Mouse (Mus musculus) liver, embryonic 11.5 days (tissue): ENCODE results near the gene Snx17. TPM values are rescaled to one million over a fixed set of nuclear protein-coding genes. Genes with fewer than 3 reads are reported as not detected.
A peak's percentile ranks its signal among the peaks of the same experiment; 100 is the strongest.

Source experiments
- ATAC-seq: fragments of 200-750 bp; cut with Nextera tagmentation; replicated peaks from 2 replicates; pipeline ENCODE4 v1.8.0; 2017; ENCODE audit warnings: moderate number of reproducible peaks, mild to moderate bottlenecking, moderate TSS enrichment, moderate library complexity; ENCODE audit not compliant: low FRiP score
- DNase-seq: peaks from one replicate; pipeline ENCODE4 v3.0.0-alpha.2; 2017; ENCODE audit warnings: low spot score
- H3K27ac ChIP-seq: fragments of 300-500 bp; sonication (generic); 2 replicates; pipeline ENCODE4 v1.5.1; 2014; ENCODE audit warnings: mild to moderate bottlenecking, low read depth, low read length, control low read depth
- H3K27me3 ChIP-seq: fragments of 300-500 bp; sonication (generic); replicated peaks from 2 replicates; pipeline ENCODE4 v1.6.1; 2014; ENCODE audit warnings: low read length, mixed read lengths; ENCODE audit not compliant: control insufficient read depth, insufficient read depth
- H3K36me3 ChIP-seq: fragments of 300-500 bp; sonication (generic); 2 replicates; pipeline ENCODE4 v1.6.1; 2014; ENCODE audit warnings: mild to moderate bottlenecking, low read length, moderate library complexity, mixed read lengths; ENCODE audit not compliant: control insufficient read depth, insufficient read depth
- H3K4me1 ChIP-seq: fragments of 300-500 bp; sonication (generic); replicated peaks from 2 replicates; pipeline ENCODE4 v1.6.1; 2014; ENCODE audit warnings: low read length, mixed read lengths; ENCODE audit not compliant: control insufficient read depth, insufficient read depth
- H3K4me2 ChIP-seq: fragments of 300-500 bp; sonication (generic); 2 replicates; pipeline ENCODE4 v1.6.1; 2014; ENCODE audit warnings: mild to moderate bottlenecking, control low read depth, moderate library complexity
- H3K4me3 ChIP-seq: fragments of 300-500 bp; sonication (generic); 2 replicates; pipeline ENCODE4 v1.5.1; 2014; ENCODE audit warnings: low read depth, low read length, control low read depth
- H3K9ac ChIP-seq: fragments of 300-500 bp; sonication (generic); 2 replicates; pipeline ENCODE4 v1.6.1; 2014; ENCODE audit warnings: low read depth, low read length, control low read depth
- H3K9me3 ChIP-seq: fragments of 300-500 bp; sonication (generic); 2 replicates; pipeline ENCODE4 v1.6.1; 2016; ENCODE audit warnings: low read length, inconsistent platforms, mixed read lengths; ENCODE audit not compliant: control insufficient read depth
- WGBS: fragments of 180-500 bp; shearing (Covaris S2); extraction: QIAGEN DNeasy Blood & Tissue Kit; methylation state at CpG from one replicate; pipeline ENCODE4 v1.1.7; 2014; 5-methylcytosine and 5-hydroxymethylcytosine counted together
- polyA plus RNA-seq: library from polyadenylated mRNA; unstranded; fragments of >200 nt; fragmentation: Nextera tagmentation; extraction: Ambion mirVana; gene quantifications from 2 replicates; pipeline ENCODE4 v1.2.1, GENCODE M21; 2014

The Snx17 gene
- polyA plus RNA-seq, 1 experiment from 2014 or later, result 87.6 TPM

GRCm38 (mm10) chr5:31179301-31179765, 13.7 kb upstream of the Snx17 start:
- DNase-seq, result no peak
- under 1% methylated on average over 25 of the region's 25 CpGs for WGBS
- Histone ChIP-seq H3K4me2 (peak overlapping the region; percentile 91), H3K4me1 (peaks cover 6% of the 10 kb centered on the region; the same call in 1 of the 2 replicates), H3K27me3 (no peaks in the 10 kb centered on the region), H3K9me3 (no peaks in the 10 kb centered on the region), H3K36me3 (no peaks in the 10 kb centered on the region; the same call in 1 of the 2 replicates), H3K4me3 (peak overlapping the region; percentile 96), H3K9ac (peak overlapping the region; percentile 95), H3K27ac (peak overlapping the region; percentile 99)
- peak; percentile 67 for ATAC-seq

GRCm38 (mm10) chr5:31179766-31180630, 13.0 kb upstream of the Snx17 start, which contains the start of the genes Gm29609 and Gtf3c2:
Gm29609 (minus strand) TSS chr5:31179911.
Gtf3c2 (minus strand) TSS chr5:31180144.
- H3K4me2 ChIP-seq, result peak within 1 kb of the TSS; percentile 91
- peak; percentile 97 for DNase-seq
- H3K9me3 ChIP-seq, result no peaks in the 10 kb centered on the region
- ATAC-seq, result peak; percentile 90
- H3K9ac ChIP-seq, result peak within 1 kb of the TSS; percentile 95
- H3K27me3 ChIP-seq, result no peaks in the 10 kb centered on the region
- no peaks in the 10 kb centered on the region for H3K36me3 ChIP-seq
- H3K4me3 ChIP-seq, result peak within 1 kb of the TSS; percentile 96
- H3K27ac ChIP-seq, result peak within 1 kb of the TSS; percentile 99
- H3K4me1 ChIP-seq, result peaks cover 6% of the 10 kb centered on the region; the same call in 1 of the 2 replicates
- WGBS, result under 1% methylated on average over 59 of the region's 59 CpGs

DNA sequence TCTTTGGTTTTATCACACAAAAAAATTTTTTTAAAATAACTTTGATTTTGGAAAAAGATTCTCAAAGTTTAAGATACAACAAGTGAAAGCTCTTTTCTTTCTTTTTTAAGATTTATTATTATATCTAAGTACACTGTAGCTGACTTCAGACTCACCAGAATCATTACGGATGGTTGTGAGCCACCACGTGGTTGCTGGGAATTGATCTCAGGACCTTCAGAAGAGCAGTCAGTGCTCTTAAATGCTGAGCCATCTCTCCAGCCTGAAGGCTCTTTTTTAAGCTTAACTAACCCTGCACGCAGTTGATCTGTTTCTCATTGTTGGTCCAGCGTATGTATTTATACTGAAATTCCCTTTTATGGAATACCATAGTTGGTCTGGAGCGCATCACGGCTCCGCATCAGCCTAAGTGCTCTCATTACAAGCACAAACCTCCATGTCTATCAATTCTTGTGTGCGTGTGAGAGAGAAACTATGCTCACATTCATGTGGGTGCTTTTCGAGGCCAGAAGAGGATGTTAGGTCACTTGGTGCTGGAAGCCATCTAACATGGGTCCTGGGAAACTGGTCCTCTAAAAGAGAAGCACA, 11.8 kb upstream of the Snx17 start:
- WGBS, result 92% methylated on average over 9 of the region's 9 CpGs
- Histone ChIP-seq H3K4me2 (peak overlapping the region; percentile 91), H3K36me3 (no peaks in the 10 kb centered on the region), H3K27me3 (no peaks in the 10 kb centered on the region), H3K9me3 (no peaks in the 10 kb centered on the region), H3K4me1 (peaks cover 6% of the 10 kb centered on the region; the same call in 1 of the 2 replicates), H3K27ac (no peak overlapping the region), H3K9ac (no peak overlapping the region), H3K4me3 (no peak overlapping the region)
- no peak for ATAC-seq
- no peak for DNase-seq

- H3K27me3 ChIP-seq, result no peaks in the 10 kb centered on the region
- H3K9me3 ChIP-seq, result no peaks in the 10 kb centered on the region
- ATAC-seq (peak; percentile 66), DNase-seq (no peak)
- no peak overlapping the region for H3K4me2 ChIP-seq
- H3K4me3 ChIP-seq, result no peak overlapping the region
- H3K9ac ChIP-seq, result no peak overlapping the region
- peaks cover 6% of the 10 kb centered on the region; the same call in 1 of the 2 replicates for H3K4me1 ChIP-seq
- peak overlapping the region; percentile 41; the same call in 1 of the 2 replicates for H3K27ac ChIP-seq
- 34% methylated on average over 4 of the region's 4 CpGs for WGBS
- peaks cover 16% of the 10 kb centered on the region for H3K36me3 ChIP-seq
These were observed 9.3 kb upstream of the Snx17 start for GRCm38 (mm10) chr5:31183678-31184077.

- no peak for ATAC-seq
- Histone ChIP-seq H3K27me3 (no peaks in the 10 kb centered on the region), H3K4me3 (no peak overlapping the region), H3K27ac (no peak overlapping the region), H3K9ac (no peak overlapping the region), H3K36me3 (peaks cover 36% of the 10 kb centered on the region), H3K4me1 (peaks cover 3% of the 10 kb centered on the region), H3K4me2 (no peak overlapping the region), H3K9me3 (no peaks in the 10 kb centered on the region)
- DNase-seq, result no peak
- WGBS, result 78% methylated on average over 4 of the region's 4 CpGs
These were observed 4.7 kb upstream of the Snx17 start for GRCm38 (mm10) chr5:31188223-31188840.

GRCm38 (mm10) chr5:31190201-31190600, 2.8 kb upstream of the Snx17 start:
- whole genome bisulfite sequencing, result 92% methylated on average over 9 of the region's 9 CpGs
- DNase-seq (no peak), ATAC-seq (no peak)
- no peaks in the 10 kb centered on the region for H3K27me3 ChIP-seq
- peaks cover 13% of the 10 kb centered on the region for H3K4me1 ChIP-seq
- H3K9ac ChIP-seq, result no peak overlapping the region
- no peak overlapping the region for H3K4me2 ChIP-seq
- peaks cover 41% of the 10 kb centered on the region for H3K36me3 ChIP-seq
- no peaks in the 10 kb centered on the region for H3K9me3 ChIP-seq
- H3K4me3 ChIP-seq, result no peak overlapping the region
- no peak overlapping the region for H3K27ac ChIP-seq

DNA sequence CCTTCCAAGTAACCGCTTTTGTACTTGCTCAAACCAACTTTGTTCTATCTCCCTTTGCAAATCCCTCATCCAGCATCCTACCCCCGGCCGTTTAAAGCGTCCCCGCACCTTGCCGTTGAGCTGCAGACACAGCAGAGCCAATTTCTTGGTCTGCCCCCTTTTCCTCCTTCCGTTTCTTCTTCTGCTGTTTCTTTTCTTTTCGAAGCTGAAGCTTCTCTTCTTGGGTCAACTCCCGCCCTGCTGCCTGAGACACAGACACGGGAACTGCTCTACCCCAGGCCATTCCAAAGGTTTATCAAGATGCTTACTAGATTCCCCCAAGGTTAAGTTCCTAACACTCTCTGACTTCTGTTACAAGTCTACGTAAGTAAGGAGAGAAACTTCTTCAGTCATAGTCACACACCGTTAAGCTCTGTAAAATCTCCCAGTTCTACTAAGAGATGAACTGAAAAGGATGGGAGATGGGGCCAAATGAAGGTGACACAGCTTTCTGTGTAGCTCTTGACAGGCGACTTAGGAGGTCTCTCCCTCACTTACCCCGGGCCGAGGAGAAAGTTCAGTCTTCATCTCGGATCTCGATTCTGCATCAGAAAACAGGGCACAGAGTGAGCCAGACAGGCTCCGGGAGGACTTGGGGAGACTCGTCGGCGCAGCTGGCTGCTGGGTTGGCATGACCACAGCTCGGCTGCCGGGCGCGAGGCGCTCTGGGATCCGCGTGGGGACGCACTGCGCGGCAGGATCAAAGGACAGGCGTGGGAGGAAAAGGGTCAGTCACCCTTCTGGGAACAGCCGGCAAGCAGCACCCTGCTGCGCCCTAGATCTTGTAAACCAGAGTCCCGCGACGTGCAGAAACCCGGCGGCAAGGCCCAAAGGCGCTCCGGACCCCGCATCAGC, 735 bp upstream of the Snx17 start:
- Histone ChIP-seq H3K4me2 (peak overlapping the region; percentile 73), H3K4me1 (peaks cover 13% of the 10 kb centered on the region), H3K27me3 (no peaks in the 10 kb centered on the region), H3K27ac (peak overlapping the region; percentile 53), H3K36me3 (peaks cover 57% of the 10 kb centered on the region), H3K9me3 (no peaks in the 10 kb centered on the region), H3K9ac (peak overlapping the region; percentile 74), H3K4me3 (peak overlapping the region; percentile 80)
- WGBS, result 12% methylated on average over 42 of the region's 42 CpGs
- ATAC-seq, result peak; percentile 58
- no peak for DNase-seq
